ENCODE assay signal across 8 mouse cellular contexts in genomic region chr4:57039127-57040031, GRCm38 (mm10). TPM values are rescaled to one million over a fixed set of nuclear protein-coding genes. Genes with fewer than 3 reads are reported as not detected.
DNase-seq lines count a peak whose midpoint lies in the region; ATAC-seq lines count a peak whose summit lies in the region.

No protein-coding gene starts in this region.

- no peaks in the 10 kb centered on the region for H3K27me3 ChIP-seq in embryonic facial prominence, embryonic 11.5 days (ENCODE audit: control insufficient read depth, insufficient read depth, low read length)
- no peaks in the 10 kb centered on the region for H3K27me3 ChIP-seq in neural tube, embryonic 12.5 days (replicated peaks)

- H3K9ac ChIP-seq in embryonic facial prominence, embryonic 11.5 days (replicated peaks; ENCODE audit: low read length): peak overlapping the region; percentile 49
- H3K9ac ChIP-seq in neural tube, embryonic 12.5 days: peak overlapping the region; percentile 48; the same call in 1 of the 2 replicates

- 11% methylated on average over 21 of the region's 23 CpGs for WGBS in embryonic facial prominence, embryonic 11.5 days
- WGBS in neural tube, embryonic 12.5 days: 10% methylated on average over 21 of the region's 23 CpGs

- no peaks in the 10 kb centered on the region for H3K9me3 ChIP-seq in embryonic facial prominence, embryonic 11.5 days (replicated peaks; ENCODE audit: control insufficient read depth, low read length)
- H3K9me3 ChIP-seq in neural tube, embryonic 12.5 days: no peaks in the 10 kb centered on the region

- peak; percentile 45 to 49 for DNase-seq in frontal cortex, postnatal 36 days (ENCODE audit: low spot score in 2 of 2)
- DNase-seq in frontal cortex, postnatal 10 days (ENCODE audit: low spot score in 2 of 2): no peak
- DNase-seq in ES-CJ7 (ENCODE audit: low read depth, low spot score): peak; percentile 78
- peak; percentile 60 for DNase-seq in embryonic facial prominence, embryonic 11.5 days (ENCODE audit: low spot score)
- DNase-seq in layer of hippocampus, adult 9-11 months: peak; percentile 62
- DNase-seq in ovary, adult 18-20 months (ENCODE audit: low spot score): no peak
- DNase-seq in adipocyte (ENCODE audit: low spot score): no peak

- H3K27ac ChIP-seq in embryonic facial prominence, embryonic 11.5 days (replicated peaks; ENCODE audit: low read depth, low read length): no peak overlapping the region
- H3K27ac ChIP-seq in neural tube, embryonic 12.5 days: 0 out of 2 replicates have a peak overlapping the region, but pooled peaks have one; percentile 21

- peak overlapping the region; percentile 28 for H3K4me3 ChIP-seq in embryonic facial prominence, embryonic 11.5 days (ENCODE audit: low read depth, low read length)
- H3K4me3 ChIP-seq in neural tube, embryonic 12.5 days: peak overlapping the region; percentile 33

- H3K4me1 ChIP-seq in embryonic facial prominence, embryonic 11.5 days (ENCODE audit: control insufficient read depth, insufficient read depth, low read length): peaks cover 6% of the 10 kb centered on the region; the same call in 1 of the 2 replicates
- peaks cover 9% of the 10 kb centered on the region for H3K4me1 ChIP-seq in neural tube, embryonic 12.5 days

- peak; percentile 66 for ATAC-seq in embryonic facial prominence, embryonic 11.5 days (replicated peaks; ENCODE audit: insufficient number of reproducible peaks, low FRiP score, low TSS enrichment, low read depth)
- ATAC-seq in neural tube, embryonic 12.5 days (ENCODE audit: low FRiP score, low read depth): peak; percentile 89

- no peaks in the 10 kb centered on the region for H3K36me3 ChIP-seq in embryonic facial prominence, embryonic 11.5 days (replicated peaks; ENCODE audit: control insufficient read depth, insufficient read depth, low read depth, low read length)
- no peaks in the 10 kb centered on the region for H3K36me3 ChIP-seq in neural tube, embryonic 12.5 days

- H3K4me2 ChIP-seq in embryonic facial prominence, embryonic 11.5 days (ENCODE audit: low read depth, low read length): peak overlapping the region; percentile 57
- H3K4me2 ChIP-seq in neural tube, embryonic 12.5 days (replicated peaks): peak overlapping the region; percentile 68

RNA-seq across cellular contexts. Expression of gene Frrs1l, which starts 49.2 kb away (rescaled TPM):
- 1.6 and 2.4 TPM in 2 replicates for polyA plus RNA-seq in embryonic facial prominence, embryonic 11.5 days (2014; fragmentation: Nextera tagmentation; extraction: Ambion mirVana)
- 10.6 and 11.9 TPM in 2 replicates for polyA plus RNA-seq in neural tube, embryonic 12.5 days (2016; fragmentation: Nextera tagmentation; extraction: Ambion mirVana)

Comparison
In these comparisons a context has a peak if more than half of its experiments do, and no peak if none do; other contexts are left out.
1. DNase-seq: peak in frontal cortex, postnatal 36 days (2 of 2), ES-CJ7 (single experiment), embryonic facial prominence, embryonic 11.5 days (single experiment) and layer of hippocampus, adult 9-11 months (single experiment); none in frontal cortex, postnatal 10 days (0 of 2), ovary, adult 18-20 months (single experiment) and adipocyte (single experiment).